Mouse (Mus musculus): ENCODE results near the gene Xpr1. TPM values are rescaled to one million over a fixed set of nuclear protein-coding genes. Genes with fewer than 3 reads are reported as not detected.

The Xpr1 gene
- polyA plus RNA-seq, 1 experiment from 2014 or later: 8.6 TPM

GRCm38 (mm10) chr1:155429304-155429703, 12.1 kb upstream of the Xpr1 start:
- no peak overlapping the region for H3K9ac ChIP-seq (replicated peaks)
- H3K4me1 ChIP-seq (replicated peaks): no peaks in the 10 kb centered on the region
- ATAC-seq (ENCODE audit: insufficient number of reproducible peaks, insufficient read depth, low FRiP score, low TSS enrichment, low read depth): no peak
- H3K9me3 ChIP-seq: no peaks in the 10 kb centered on the region
- no peak overlapping the region for H3K27ac ChIP-seq
- H3K27me3 ChIP-seq: no peaks in the 10 kb centered on the region
- H3K4me2 ChIP-seq: no peak overlapping the region
- WGBS: 85% methylated on average over 7 of the region's 7 CpGs
- no peak overlapping the region for H3K4me3 ChIP-seq (replicated peaks)
- H3K36me3 ChIP-seq: no peaks in the 10 kb centered on the region

GRCm38 (mm10) chr1:155427126-155427865, 10.1 kb upstream of the Xpr1 start:
- Histone ChIP-seq H3K9ac (replicated peaks) (no peak overlapping the region), H3K9me3 (no peaks in the 10 kb centered on the region), H3K4me3 (replicated peaks) (no peak overlapping the region), H3K36me3 (no peaks in the 10 kb centered on the region), H3K27me3 (no peaks in the 10 kb centered on the region), H3K4me2 (no peak overlapping the region), H3K4me1 (replicated peaks) (no peaks in the 10 kb centered on the region), H3K27ac (no peak overlapping the region)
- WGBS: 76% methylated on average over 6 of the region's 6 CpGs
- ATAC-seq (ENCODE audit: insufficient number of reproducible peaks, insufficient read depth, low FRiP score, low TSS enrichment, low read depth): no peak

- Histone ChIP-seq H3K4me3 (replicated peaks) (no peak overlapping the region), H3K27ac (no peak overlapping the region), H3K4me1 (replicated peaks) (no peaks in the 10 kb centered on the region), H3K27me3 (no peaks in the 10 kb centered on the region), H3K4me2 (no peak overlapping the region), H3K9ac (replicated peaks) (no peak overlapping the region), H3K9me3 (no peaks in the 10 kb centered on the region), H3K36me3 (no peaks in the 10 kb centered on the region)
- 64% methylated on average over 6 of the region's 6 CpGs for WGBS
- ATAC-seq (ENCODE audit: insufficient number of reproducible peaks, insufficient read depth, low FRiP score, low TSS enrichment, low read depth): no peak
Measured at GRCm38 (mm10) chr1:155425743-155426315, 8.6 kb upstream of the Xpr1 start.

- no peak for ATAC-seq (ENCODE audit: insufficient number of reproducible peaks, insufficient read depth, low FRiP score, low TSS enrichment, low read depth)
- no peaks in the 10 kb centered on the region for H3K9me3 ChIP-seq
- no peak overlapping the region for H3K4me3 ChIP-seq (replicated peaks)
- no peaks in the 10 kb centered on the region for H3K36me3 ChIP-seq
- WGBS: 92% methylated on average over 5 of the region's 5 CpGs
- H3K27me3 ChIP-seq: no peaks in the 10 kb centered on the region
- no peaks in the 10 kb centered on the region for H3K4me1 ChIP-seq (replicated peaks)
- no peak overlapping the region for H3K4me2 ChIP-seq
- no peak overlapping the region for H3K9ac ChIP-seq (replicated peaks)
- no peak overlapping the region for H3K27ac ChIP-seq
Measured at GRCm38 (mm10) chr1:155425285-155425684, 8.1 kb upstream of the Xpr1 start.

GRCm38 (mm10) chr1:155423801-155424200, 6.6 kb upstream of the Xpr1 start:
- Histone ChIP-seq H3K4me2 (no peak overlapping the region), H3K9ac (replicated peaks) (no peak overlapping the region), H3K9me3 (no peaks in the 10 kb centered on the region), H3K27me3 (no peaks in the 10 kb centered on the region), H3K4me1 (replicated peaks) (no peaks in the 10 kb centered on the region), H3K4me3 (replicated peaks) (no peak overlapping the region), H3K27ac (no peak overlapping the region), H3K36me3 (no peaks in the 10 kb centered on the region)
- ATAC-seq (ENCODE audit: insufficient number of reproducible peaks, insufficient read depth, low FRiP score, low TSS enrichment, low read depth): no peak
- 66% methylated on average over 4 of the region's 4 CpGs for WGBS

GRCm38 (mm10) chr1:155422022-155422421, 4.8 kb upstream of the Xpr1 start:
- no peaks in the 10 kb centered on the region for H3K27me3 ChIP-seq
- 89% methylated on average over 7 of the region's 7 CpGs for WGBS
- H3K4me2 ChIP-seq: no peak overlapping the region
- H3K9me3 ChIP-seq: no peaks in the 10 kb centered on the region
- ATAC-seq (ENCODE audit: insufficient number of reproducible peaks, insufficient read depth, low FRiP score, low TSS enrichment, low read depth): no peak
- H3K36me3 ChIP-seq: no peaks in the 10 kb centered on the region
- no peak overlapping the region for H3K27ac ChIP-seq
- H3K4me3 ChIP-seq (replicated peaks): no peak overlapping the region
- no peaks in the 10 kb centered on the region for H3K4me1 ChIP-seq (replicated peaks)
- H3K9ac ChIP-seq (replicated peaks): no peak overlapping the region

- Histone ChIP-seq H3K4me2 (peak overlapping the region; percentile 80), H3K4me1 (replicated peaks) (peaks cover 3% of the 10 kb centered on the region; the same call in 1 of the 2 replicates), H3K9me3 (no peaks in the 10 kb centered on the region), H3K27me3 (no peaks in the 10 kb centered on the region), H3K27ac (no peak overlapping the region), H3K9ac (replicated peaks) (peak overlapping the region; percentile 84), H3K4me3 (replicated peaks) (peak overlapping the region; percentile 92), H3K36me3 (no peaks in the 10 kb centered on the region)
- ATAC-seq (ENCODE audit: insufficient number of reproducible peaks, insufficient read depth, low FRiP score, low TSS enrichment, low read depth): no peak
- WGBS: 7% methylated on average over 6 of the region's 6 CpGs
Measured at GRCm38 (mm10) chr1:155416147-155416700, 991 bp downstream of the Xpr1 start.

GRCm38 (mm10) chr1:155415421-155415820, 1.8 kb downstream of the Xpr1 start:
- Histone ChIP-seq H3K4me1 (replicated peaks) (peaks cover 3% of the 10 kb centered on the region; the same call in 1 of the 2 replicates), H3K27ac (no peak overlapping the region), H3K9ac (replicated peaks) (no peak overlapping the region), H3K9me3 (no peaks in the 10 kb centered on the region), H3K36me3 (no peaks in the 10 kb centered on the region), H3K27me3 (no peaks in the 10 kb centered on the region), H3K4me2 (peak overlapping the region; percentile 80; the same call in 1 of the 2 replicates), H3K4me3 (replicated peaks) (0 out of 2 replicates have a peak overlapping the region, but pooled peaks have one; percentile 2)
- 24% methylated on average over 4 of the region's 4 CpGs for WGBS
- ATAC-seq (ENCODE audit: insufficient number of reproducible peaks, insufficient read depth, low FRiP score, low TSS enrichment, low read depth): no peak

GRCm38 (mm10) chr1:155412705-155413104, 4.5 kb downstream of the Xpr1 start:
- Histone ChIP-seq H3K27me3 (no peaks in the 10 kb centered on the region), H3K36me3 (no peaks in the 10 kb centered on the region), H3K9me3 (no peaks in the 10 kb centered on the region), H3K4me1 (replicated peaks) (peaks cover 3% of the 10 kb centered on the region; the same call in 1 of the 2 replicates), H3K4me2 (no peak overlapping the region), H3K27ac (no peak overlapping the region), H3K4me3 (replicated peaks) (no peak overlapping the region), H3K9ac (replicated peaks) (no peak overlapping the region)
- ATAC-seq (ENCODE audit: insufficient number of reproducible peaks, insufficient read depth, low FRiP score, low TSS enrichment, low read depth): no peak
- WGBS: 76% methylated on average over 2 of the region's 2 CpGs

GRCm38 (mm10) chr1:155408577-155408966, 8.6 kb downstream of the Xpr1 start:
- WGBS: 82% methylated on average over 2 of the region's 2 CpGs
- ATAC-seq (ENCODE audit: insufficient number of reproducible peaks, insufficient read depth, low FRiP score, low TSS enrichment, low read depth): no peak
- peaks cover 4% of the 10 kb centered on the region; the same call in 1 of the 2 replicates for H3K9me3 ChIP-seq
- no peak overlapping the region for H3K4me3 ChIP-seq (replicated peaks)
- no peaks in the 10 kb centered on the region for H3K36me3 ChIP-seq
- H3K27ac ChIP-seq: no peak overlapping the region
- no peaks in the 10 kb centered on the region for H3K27me3 ChIP-seq
- no peak overlapping the region for H3K4me2 ChIP-seq
- H3K9ac ChIP-seq (replicated peaks): no peak overlapping the region
- H3K4me1 ChIP-seq (replicated peaks): no peaks in the 10 kb centered on the region

GRCm38 (mm10) chr1:155407697-155408576, 9.3 kb downstream of the Xpr1 start:
- Histone ChIP-seq H3K4me2 (no peak overlapping the region), H3K36me3 (no peaks in the 10 kb centered on the region), H3K4me1 (replicated peaks) (no peaks in the 10 kb centered on the region), H3K9me3 (peaks cover 4% of the 10 kb centered on the region; the same call in 1 of the 2 replicates), H3K27me3 (no peaks in the 10 kb centered on the region), H3K4me3 (replicated peaks) (no peak overlapping the region), H3K9ac (replicated peaks) (no peak overlapping the region), H3K27ac (no peak overlapping the region)
- WGBS: 95% methylated on average over 11 of the region's 11 CpGs
- no peak for ATAC-seq (ENCODE audit: insufficient number of reproducible peaks, insufficient read depth, low FRiP score, low TSS enrichment, low read depth)
